Mouse (Mus musculus) ES-E14 (cell line): Measurements from ENCODE around the gene Ksr1.

Experiments
- CHD2 ChIP-seq: IDR thresholded peaks from 2 replicates; pipeline ENCODE4 v1.6.1; 2014; ENCODE audit warnings: mild to moderate bottlenecking, low read depth, low read length, inconsistent platforms
- HCFC1 ChIP-seq: IDR thresholded peaks from 2 replicates; pipeline ENCODE4 v1.6.1; 2012; ENCODE audit warnings: low read length, inconsistent platforms, borderline replicate concordance; ENCODE audit not compliant: insufficient read depth
- MAFK ChIP-seq: IDR thresholded peaks from 2 replicates; pipeline ENCODE4 v1.6.1; 2014; ENCODE audit warnings: mild to moderate bottlenecking, low read depth, low read length, inconsistent platforms; ENCODE audit not compliant: insufficient read depth
- ZC3H11A ChIP-seq: IDR thresholded peaks from 2 replicates; pipeline ENCODE4 v1.6.1; 2012; ENCODE audit warnings: low read depth, mild to moderate bottlenecking, inconsistent platforms, low read length, borderline replicate concordance
- ZNF384 ChIP-seq: IDR thresholded peaks from 2 replicates; pipeline ENCODE4 v1.6.1; 2012; ENCODE audit warnings: low read depth, low read length, inconsistent platforms

DNA sequence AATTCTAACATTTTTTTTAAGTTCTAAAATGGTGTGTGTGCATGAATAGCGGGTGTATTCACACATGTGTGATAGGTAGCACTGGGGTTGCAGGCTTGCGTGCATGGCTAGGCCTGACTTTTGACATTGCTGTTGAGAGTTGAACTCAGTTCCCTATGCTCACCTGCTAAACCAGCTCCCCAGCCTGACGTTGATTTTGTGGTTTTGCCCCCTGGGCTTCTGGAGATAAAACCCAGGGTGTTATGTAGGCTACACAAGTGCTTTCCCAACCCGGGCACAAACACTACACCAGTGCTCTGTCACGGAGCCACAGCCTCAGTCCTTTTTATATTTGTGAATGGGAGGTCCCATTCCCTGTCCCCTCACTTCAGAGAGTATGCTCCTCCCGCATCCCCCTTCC lies 39.5 kb upstream of the Ksr1 start:
- TF ChIP-seq CHD2, result no peak
- no peak for TF ChIP-seq HCFC1
- no peak for TF ChIP-seq ZC3H11A
- TF ChIP-seq ZNF384, result no peak
- no peak for TF ChIP-seq MAFK
